Mouse (Mus musculus) yolk sac, embryonic 10.5 days (tissue): Measurements from ENCODE around the gene Zdhhc21.

Experiments
- DNase-seq: peaks from one replicate; pipeline ENCODE4 v3.0.0-alpha.2; 2017; ENCODE audit warnings: low spot score

Zdhhc21 gene

GRCm38 (mm10) chr4:82765513-82766216 is 94.1 kb downstream of the Zdhhc21 start:
- no peak for DNase-seq

- no peak for DNase-seq
Observed at GRCm38 (mm10) chr4:82763586-82763985, 96.2 kb downstream of the Zdhhc21 start.

GRCm38 (mm10) chr4:82762430-82763119 is 97.2 kb downstream of the Zdhhc21 start:
- DNase-seq, result peak; percentile 6

GRCm38 (mm10) chr4:82756295-82756626 is 103.5 kb downstream of the Zdhhc21 start:
- DNase-seq, result no peak

- no peak for DNase-seq
Observed at GRCm38 (mm10) chr4:82755616-82756294, 104.0 kb downstream of the Zdhhc21 start.
